9 mouse cellular contexts compared by ENCODE assay signal in the genomic region with DNA sequence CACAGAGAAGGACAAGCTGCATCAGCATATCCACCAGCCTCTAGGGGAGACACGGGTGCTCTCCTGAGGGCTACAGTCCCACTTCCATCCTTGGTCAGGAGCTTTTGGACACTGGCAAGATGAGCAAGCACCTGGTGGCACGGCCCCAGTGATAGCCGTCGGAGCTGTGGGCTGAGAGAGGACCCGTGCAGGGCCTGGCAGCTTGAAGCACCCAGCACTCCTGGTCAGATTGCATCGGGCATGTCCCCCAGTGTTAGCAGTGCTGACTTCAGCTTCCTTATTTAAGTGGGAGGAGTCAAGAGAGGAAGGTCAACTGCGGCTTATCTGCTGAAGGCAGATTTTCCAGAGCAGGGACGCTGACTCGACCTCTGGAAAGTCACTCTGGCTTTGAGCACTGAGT. TPM values are rescaled to one million over a fixed set of nuclear protein-coding genes. Genes with fewer than 3 reads are reported as not detected.
DNase-seq lines count a peak whose midpoint lies in the region; ATAC-seq lines count a peak whose summit lies in the region.
"Had no signal": no experiment of that assay in that cellular context is flagged by ENCODE, and none has a peak within 500 bp of the region (broad histone marks: within the 10 kb centered on the region; RNA-seq: fewer than 3 reads in every experiment).

No protein-coding gene starts in this region.

- peak; percentile 97 for DNase-seq in heart, adult 11 months
- no peak for DNase-seq in heart, postnatal 10 days
- DNase-seq in adrenal gland, adult 8-10 months: peak; percentile 45
- no peak for DNase-seq in cerebellum, postnatal 25 days
- DNase-seq in thymus, postnatal 14 days: no peak

- intact Hi-C loops in heart, postnatal 10 days (cut with DNase I): no loop called here

- 0 out of 2 replicates have a peak overlapping the region, but pooled peaks have one; percentile 26 for H3K9ac ChIP-seq in heart, embryonic 15.5 days

- WGBS in heart, embryonic 15.5 days: 16% methylated on average over 9 of the region's 9 CpGs

- peak overlapping the region; percentile 66 for H3K27ac ChIP-seq in heart, embryonic 15.5 days

- H3K4me1 ChIP-seq in heart, embryonic 15.5 days (replicated peaks): peaks cover 91% of the 10 kb centered on the region

- no peak for ATAC-seq in heart, embryonic 15.5 days (replicated peaks; ENCODE audit: insufficient number of reproducible peaks, insufficient read depth, low FRiP score, low read depth)
- peak; percentile 85 for ATAC-seq in megakaryocyte, adult 5-6 weeks (ENCODE audit: poor library complexity, severe bottlenecking)
- no peak for ATAC-seq in erythroblast, adult 5-6 weeks (replicated peaks; ENCODE audit: low FRiP score, poor library complexity, severe bottlenecking)

- peaks cover 19% of the 10 kb centered on the region for H3K36me3 ChIP-seq in heart, embryonic 15.5 days

- H3K9me3 ChIP-seq in heart, embryonic 15.5 days (replicated peaks): no peaks in the 10 kb centered on the region

- H3K4me2 ChIP-seq in heart, embryonic 15.5 days: no peak overlapping the region

- H3K27me3 ChIP-seq in heart, embryonic 15.5 days: no peaks in the 10 kb centered on the region

- no peak overlapping the region for H3K4me3 ChIP-seq in heart, embryonic 15.5 days
- H3K4me3 ChIP-seq: myocyte had no signal

RNA-seq across cellular contexts. Expression of gene Ppif, which starts 59.6 kb away (rescaled TPM):
- 100 to 1,000 TPM; 248 to 271 TPM for total RNA-seq in heart, postnatal 10 days (2021)
- 10 to 100 TPM; 17.3 to 23.5 (median 19.4) TPM for total RNA-seq in adrenal gland, adult 8-10 months (2022)
- 102 and 108 TPM in 2 replicates for polyA plus RNA-seq in heart, embryonic 15.5 days (2015; fragmentation: Nextera tagmentation; extraction: Ambion mirVana)
- 27.5 and 30.6 TPM in 2 replicates for total RNA-seq in megakaryocyte, adult 5-6 weeks (2015)
- total RNA-seq in megakaryocyte, adult 5-6 weeks (2017): 6.1 and 9.3 TPM in 2 replicates
- 11.7 and 16.5 TPM in 2 replicates for total RNA-seq in erythroblast, adult 5-6 weeks (2015; ENCODE audit: low replicate concordance)
- total RNA-seq in erythroblast, adult 5-6 weeks (2017; ENCODE audit: low replicate concordance): 2.6 and 4.7 TPM in 2 replicates

Comparison
In these comparisons a context has a peak if more than half of its experiments do, and no peak if none do; other contexts are left out.
1. DNase-seq: peak in heart, adult 11 months (single experiment) and adrenal gland, adult 8-10 months (single experiment); none in heart, postnatal 10 days (0 of 2), cerebellum, postnatal 25 days (0 of 2) and thymus, postnatal 14 days (single experiment).
2. RNA of gene Ppif, which starts 59.6 kb away (total RNA-seq): 248 to 271 TPM in heart, postnatal 10 days; 6.1 to 30.6 TPM in megakaryocyte, adult 5-6 weeks, 17.3 to 23.5 TPM in adrenal gland, adult 8-10 months and 2.6 to 16.5 TPM in erythroblast, adult 5-6 weeks; every median in the first group is over 4 times any median in the second.